Mouse (Mus musculus) A20 (cell line): ENCODE measurements at regions not wholly inside any gene's neighbourhood (a gene's known extent, or its start where the extent isn't known, plus 50 kb on each side); places are given as distances from the start of the nearest gene placed in this dataset.

Source experiments
- DNase-seq: peaks from one replicate; pipeline ENCODE4 v3.0.0-alpha.2; 2011; ENCODE audit warnings: low read depth, low spot score

GRCm38 (mm10) chr10:26434586-26434985 is 58.8 kb upstream of the L3mbtl3 start:
- no peak for DNase-seq

- no peak for DNase-seq
Observed at GRCm38 (mm10) chr10:26440720-26441119, 64.9 kb upstream of the L3mbtl3 start.

GRCm38 (mm10) chr10:26484311-26484710 is 108.5 kb upstream of the L3mbtl3 start:
- no peak for DNase-seq

- no peak for DNase-seq
Observed at GRCm38 (mm10) chr10:26491351-26491750, 115.6 kb upstream of the L3mbtl3 start.

- DNase-seq, result no peak
Observed at GRCm38 (mm10) chr10:26492146-26492545, 116.4 kb upstream of the L3mbtl3 start.

GRCm38 (mm10) chr10:26492856-26493484 is 117.2 kb upstream of the L3mbtl3 start:
- DNase-seq, result no peak

GRCm38 (mm10) chr10:26493801-26494200 is 118.0 kb upstream of the L3mbtl3 start:
- no peak for DNase-seq

GRCm38 (mm10) chr10:26494380-26494781 is 118.6 kb upstream of the L3mbtl3 start:
- peak; percentile 41 for DNase-seq

- no peak for DNase-seq
Observed at GRCm38 (mm10) chr10:26500265-26500935, 124.6 kb upstream of the L3mbtl3 start.

GRCm38 (mm10) chr10:26520879-26521278 is 145.1 kb upstream of the L3mbtl3 start:
- no peak for DNase-seq

GRCm38 (mm10) chr10:26525848-26526546 is 150.2 kb upstream of the L3mbtl3 start:
- DNase-seq, result no peak

- DNase-seq, result peak; percentile 5
Observed at GRCm38 (mm10) chr10:26540189-26540588, 164.4 kb upstream of the L3mbtl3 start.

GRCm38 (mm10) chr10:26544061-26544460 is 168.3 kb upstream of the L3mbtl3 start:
- DNase-seq, result no peak

GRCm38 (mm10) chr10:26544796-26545195 is 169.0 kb upstream of the L3mbtl3 start:
- DNase-seq, result no peak

GRCm38 (mm10) chr10:26556246-26556645 is 180.5 kb upstream of the L3mbtl3 start:
- DNase-seq, result no peak

- DNase-seq, result no peak
Observed at GRCm38 (mm10) chr10:26558118-26558517, 182.3 kb upstream of the L3mbtl3 start.

GRCm38 (mm10) chr10:26559323-26559722 is 183.6 kb upstream of the L3mbtl3 start:
- no peak for DNase-seq

GRCm38 (mm10) chr10:26560456-26560855 is 184.7 kb upstream of the L3mbtl3 start:
- no peak for DNase-seq

- peak; percentile 37 for DNase-seq
Observed at GRCm38 (mm10) chr10:26564462-26564861, 188.7 kb upstream of the L3mbtl3 start.

- DNase-seq, result peak; percentile 19
Observed at GRCm38 (mm10) chr10:26567613-26568012, 185.6 kb upstream of the Arhgap18 start.

GRCm38 (mm10) chr10:26570468-26570867 is 182.8 kb upstream of the Arhgap18 start:
- DNase-seq, result no peak

- DNase-seq, result no peak
Observed at GRCm38 (mm10) chr10:26571377-26571776, 181.8 kb upstream of the Arhgap18 start.

- DNase-seq, result no peak
Observed at GRCm38 (mm10) chr10:26576153-26576552, 177.1 kb upstream of the Arhgap18 start.
